In the genomic region with DNA sequence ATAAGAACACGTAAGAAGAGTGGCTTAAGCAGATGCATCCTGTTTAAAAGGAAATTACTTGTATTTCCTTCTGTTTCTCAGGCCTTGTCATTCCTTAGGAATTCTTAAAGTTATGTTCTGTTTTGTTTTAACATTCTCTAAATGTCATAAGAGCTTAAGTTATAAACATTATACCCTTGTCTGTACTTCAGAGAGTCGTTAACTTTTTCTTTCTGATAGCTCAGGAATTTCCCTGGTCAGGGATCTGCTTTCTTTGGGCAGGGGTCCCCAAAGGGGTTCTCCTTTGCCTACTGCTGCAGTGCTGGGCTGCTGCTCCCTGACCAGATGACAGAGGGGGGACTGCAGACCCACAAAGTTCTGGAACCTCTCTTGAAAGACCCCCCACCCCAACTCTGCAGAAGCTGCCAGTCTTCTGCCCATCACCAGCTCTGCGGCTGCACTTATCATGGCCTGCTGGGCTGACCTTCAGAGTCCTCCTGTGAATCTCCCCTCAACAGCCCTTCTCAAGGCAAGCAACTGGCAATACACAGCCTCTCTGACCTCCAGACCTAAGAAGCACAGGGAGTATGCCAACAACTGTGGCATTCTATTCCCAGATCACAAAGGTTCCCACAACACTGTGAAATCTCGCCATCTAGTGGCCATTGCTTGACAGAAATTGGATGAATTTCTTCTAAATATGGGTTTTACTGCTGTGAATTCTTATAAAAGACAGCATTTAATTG, we compare ENCODE assay signal across 8 mouse cellular contexts. TPM values are rescaled to one million over a fixed set of nuclear protein-coding genes. Genes with fewer than 3 reads are reported as not detected.
DNase-seq lines count a peak whose midpoint lies in the region; ATAC-seq and TF ChIP-seq lines count a peak whose summit lies in the region.

No protein-coding gene starts in this region.

- no peaks in the 10 kb centered on the region for H3K36me3 ChIP-seq in thymus, adult 2 months (ENCODE audit: control insufficient read depth, insufficient read depth, low read length)
- no peaks in the 10 kb centered on the region for H3K36me3 ChIP-seq in intestine, embryonic 16.5 days (ENCODE audit: control insufficient read depth, insufficient read depth, low read length)
- H3K36me3 ChIP-seq in limb, embryonic 10.5 days, result no peaks in the 10 kb centered on the region
- no peaks in the 10 kb centered on the region for H3K36me3 ChIP-seq in midbrain, embryonic 15.5 days (replicated peaks)

- no peak overlapping the region for H3K4me3 ChIP-seq in thymus, adult 2 months (ENCODE audit: control insufficient read depth, insufficient read depth, low read length)
- no peak overlapping the region for H3K4me3 ChIP-seq in intestine, embryonic 16.5 days (ENCODE audit: low read length)
- no peak overlapping the region for H3K4me3 ChIP-seq in limb, embryonic 10.5 days
- no peak overlapping the region for H3K4me3 ChIP-seq in midbrain, embryonic 15.5 days

- ATAC-seq in intestine, embryonic 16.5 days, result peak; percentile 82
- ATAC-seq in midbrain, embryonic 15.5 days (replicated peaks), result peak; percentile 84

- H3K27ac ChIP-seq in thymus, adult 2 months (ENCODE audit: control insufficient read depth, insufficient read depth, low read length), result no peak overlapping the region
- H3K27ac ChIP-seq in intestine, embryonic 16.5 days (ENCODE audit: low read length), result peak overlapping the region; percentile 90
- no peak overlapping the region for H3K27ac ChIP-seq in limb, embryonic 10.5 days
- no peak overlapping the region for H3K27ac ChIP-seq in midbrain, embryonic 15.5 days

- peak; percentile 37 for DNase-seq in thymus, adult 2 months
- DNase-seq in thymus, adult 18-20 months, result no peak
- DNase-seq in cerebellum, postnatal 14 days, result peak; percentile 75 to 82
- peak; percentile 45 for DNase-seq in gastrocnemius, postnatal 14 days
- peak; percentile 58 for DNase-seq in limb, embryonic 10.5 days (ENCODE audit: low spot score)
- peak; percentile 29 for DNase-seq in testis, postnatal 14 days (ENCODE audit: low spot score)

- H3K4me2 ChIP-seq in intestine, embryonic 16.5 days (ENCODE audit: low read depth, low read length), result no peak overlapping the region
- H3K4me2 ChIP-seq in midbrain, embryonic 15.5 days, result no peak overlapping the region

- H3K9me3 ChIP-seq in intestine, embryonic 16.5 days (ENCODE audit: control insufficient read depth, low read length), result no peaks in the 10 kb centered on the region
- H3K9me3 ChIP-seq in limb, embryonic 10.5 days (replicated peaks), result no peaks in the 10 kb centered on the region
- H3K9me3 ChIP-seq in midbrain, embryonic 15.5 days, result no peaks in the 10 kb centered on the region

- no peak for TF ChIP-seq CTCF in thymus, adult 2 months (IDR thresholded peaks at IDR 0.05; ENCODE audit: borderline replicate concordance, control insufficient read depth, extremely low read depth, insufficient read depth, low read length, poor library complexity)

- H3K9ac ChIP-seq in intestine, embryonic 16.5 days (ENCODE audit: low read depth, low read length), result no peak overlapping the region
- no peak overlapping the region for H3K9ac ChIP-seq in midbrain, embryonic 15.5 days

- no peaks in the 10 kb centered on the region for H3K4me1 ChIP-seq in thymus, adult 2 months (replicated peaks; ENCODE audit: control insufficient read depth, insufficient read depth, low read length)
- peaks cover 4% of the 10 kb centered on the region for H3K4me1 ChIP-seq in intestine, embryonic 16.5 days (ENCODE audit: control insufficient read depth, insufficient read depth, low read length)
- peaks cover 3% of the 10 kb centered on the region; the same call in 1 of the 2 replicates for H3K4me1 ChIP-seq in limb, embryonic 10.5 days
- no peaks in the 10 kb centered on the region for H3K4me1 ChIP-seq in midbrain, embryonic 15.5 days

- H3K27me3 ChIP-seq in thymus, adult 2 months (ENCODE audit: control insufficient read depth, insufficient read depth, low read length), result no peaks in the 10 kb centered on the region
- H3K27me3 ChIP-seq in intestine, embryonic 16.5 days (replicated peaks; ENCODE audit: control insufficient read depth, insufficient read depth, low read length), result no peaks in the 10 kb centered on the region
- no peaks in the 10 kb centered on the region for H3K27me3 ChIP-seq in limb, embryonic 10.5 days (ENCODE audit: low read depth, poor library complexity, severe bottlenecking)
- H3K27me3 ChIP-seq in midbrain, embryonic 15.5 days (replicated peaks), result no peaks in the 10 kb centered on the region

- intact Hi-C loops in gastrocnemius, postnatal 14 days (cut with DNase I; ENCODE audit: low total_unique reads), result loop anchor here (5.0 kb wide), 1 partner anchor 354 kb away; no protein-coding TSS in a partner anchor

- 46% methylated on average over 4 of the region's 4 CpGs for WGBS in thymus, adult 2 months
- 31% methylated on average over 4 of the region's 4 CpGs for WGBS in intestine, embryonic 16.5 days
- WGBS in limb, embryonic 10.5 days, result 53% methylated on average over 4 of the region's 4 CpGs
- WGBS in midbrain, embryonic 15.5 days, result 49% methylated on average over 4 of the region's 4 CpGs

- TF ChIP-seq POLR2A in thymus, adult 2 months (IDR thresholded peaks at IDR 0.05; ENCODE audit: control insufficient read depth, extremely low read depth, insufficient read depth, low read length, poor library complexity), result no peak

RNA-seq across cellular contexts. Expression of a gene that starts 18.9 kb away (rescaled TPM):
- polyA plus RNA-seq in thymus, adult 2 months (2012; rRNA removed), result 2.0 and 2.5 TPM in 2 replicates
- total RNA-seq in gastrocnemius, postnatal 14 days (2021), result 10 to 100 TPM in 1 of 2 experiments, 1 to 10 TPM in 1; 9.6 to 10.5 TPM
- polyA plus RNA-seq in intestine, embryonic 16.5 days (2015; fragmentation: Nextera tagmentation; extraction: Ambion mirVana), result 14.9 and 16.5 TPM in 2 replicates
- polyA plus RNA-seq in limb, embryonic 10.5 days (2016; fragmentation: Nextera tagmentation; extraction: Ambion mirVana), result 28.8 and 37.2 TPM in 2 replicates
- polyA plus RNA-seq in midbrain, embryonic 15.5 days (2015; fragmentation: Nextera tagmentation; extraction: Ambion mirVana), result 57.0 and 60.1 TPM in 2 replicates

RNA-seq across cellular contexts. Expression of a gene that starts 32.3 kb away (rescaled TPM):
- not detected in 2 replicates for polyA plus RNA-seq in thymus, adult 2 months (2012; rRNA removed)
- total RNA-seq in gastrocnemius, postnatal 14 days (2021), result not detected
- polyA plus RNA-seq in intestine, embryonic 16.5 days (2015; fragmentation: Nextera tagmentation; extraction: Ambion mirVana), result not detected in 2 replicates
- polyA plus RNA-seq in limb, embryonic 10.5 days (2016; fragmentation: Nextera tagmentation; extraction: Ambion mirVana), result not detected in 2 replicates
- not detected in 2 replicates for polyA plus RNA-seq in midbrain, embryonic 15.5 days (2015; fragmentation: Nextera tagmentation; extraction: Ambion mirVana)

Comparison
In these comparisons a context has a peak if more than half of its experiments do, and no peak if none do; other contexts are left out.
1. DNase-seq: peak in thymus, adult 2 months (single experiment), cerebellum, postnatal 14 days (2 of 2), gastrocnemius, postnatal 14 days (single experiment), limb, embryonic 10.5 days (single experiment) and testis, postnatal 14 days (single experiment); none in thymus, adult 18-20 months (0 of 2).